Mouse (Mus musculus): ENCODE results near the gene Crtc1. TPM values are rescaled to one million over a fixed set of nuclear protein-coding genes. Genes with fewer than 3 reads are reported as not detected.

Crtc1 gene
- total RNA-seq (2022) = 100 to 1,000 TPM; 134 to 175 (median 147) TPM

GRCm38 (mm10) chr8:70439055-70439847 is at the start of gene Crtc1:
Gene Crtc1 (minus strand): TSS chr8:70439579.
- peak; percentile 91 to 95 for DNase-seq (ENCODE audit: low spot score in 2 of 2)

- DNase-seq (ENCODE audit: low spot score in 2 of 2) = no peak
These were observed 49.6 kb upstream of the Crtc1 start for GRCm38 (mm10) chr8:70488931-70489470.

- no peak for DNase-seq (ENCODE audit: low spot score in 2 of 2)
These were observed 48.8 kb upstream of the Crtc1 start for GRCm38 (mm10) chr8:70487993-70488796.

DNA sequence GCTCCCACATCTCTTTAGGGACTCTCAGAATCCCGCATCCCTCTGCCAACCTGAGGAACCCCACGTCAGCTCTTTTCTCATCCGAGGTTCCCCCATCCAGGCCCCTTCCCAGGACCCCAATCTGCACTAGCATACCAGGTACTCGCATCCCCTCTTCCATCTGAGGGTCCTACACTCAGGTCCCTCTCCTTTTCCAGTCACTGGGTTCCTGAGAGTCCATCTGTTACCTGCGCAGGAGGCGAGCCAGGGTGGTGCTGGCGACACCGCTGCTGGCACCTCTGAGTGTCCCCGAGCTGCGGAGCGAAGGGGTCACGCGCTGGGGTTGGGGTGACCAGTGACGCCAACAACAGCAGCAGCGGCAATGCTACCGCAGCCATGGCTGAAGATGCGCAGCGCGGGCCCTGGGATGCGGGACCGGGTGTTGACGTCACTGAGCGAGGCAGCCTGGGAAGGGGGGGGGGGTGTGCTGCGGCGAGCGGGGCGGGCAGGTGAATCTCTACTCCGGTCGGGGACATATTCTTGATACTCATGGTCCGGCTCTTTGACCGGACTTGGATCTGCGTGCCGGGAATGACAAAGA is 47.7 kb upstream of the Crtc1 start, which contains the start of gene Tmem59l:
TSS of gene Tmem59l (minus strand) at position 418 of the 580 bp plus-strand sequence.
- no peak for DNase-seq (ENCODE audit: low spot score in 2 of 2)

DNA sequence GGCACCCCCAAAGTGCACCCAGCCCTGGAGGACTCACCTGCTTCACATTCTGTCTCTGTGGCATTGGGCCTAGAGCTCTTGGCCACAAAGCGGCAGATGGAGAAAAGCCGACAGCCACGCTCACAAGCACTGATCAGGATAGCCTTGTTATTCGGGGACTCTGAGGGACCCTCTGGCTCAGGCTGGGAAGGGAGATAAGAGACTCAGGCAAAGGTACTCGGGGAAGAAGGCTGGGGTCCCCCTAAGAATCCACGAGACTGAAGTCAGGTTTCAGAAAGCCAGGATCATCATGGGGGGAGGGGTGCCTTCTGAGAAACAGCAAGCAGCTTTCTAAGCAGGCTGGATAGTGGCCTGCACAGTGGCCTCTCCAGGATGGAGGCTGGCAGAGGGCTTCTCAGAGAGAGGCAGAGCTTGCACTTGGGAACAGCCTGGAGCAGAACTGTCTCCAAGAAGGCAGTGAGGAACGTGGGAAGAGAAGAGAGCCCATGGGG is 46.9 kb upstream of the Crtc1 start:
- no peak for DNase-seq (ENCODE audit: low spot score in 2 of 2)

GRCm38 (mm10) chr8:70482943-70483342 is 43.6 kb upstream of the Crtc1 start:
- DNase-seq (ENCODE audit: low spot score in 2 of 2) = no peak

DNA sequence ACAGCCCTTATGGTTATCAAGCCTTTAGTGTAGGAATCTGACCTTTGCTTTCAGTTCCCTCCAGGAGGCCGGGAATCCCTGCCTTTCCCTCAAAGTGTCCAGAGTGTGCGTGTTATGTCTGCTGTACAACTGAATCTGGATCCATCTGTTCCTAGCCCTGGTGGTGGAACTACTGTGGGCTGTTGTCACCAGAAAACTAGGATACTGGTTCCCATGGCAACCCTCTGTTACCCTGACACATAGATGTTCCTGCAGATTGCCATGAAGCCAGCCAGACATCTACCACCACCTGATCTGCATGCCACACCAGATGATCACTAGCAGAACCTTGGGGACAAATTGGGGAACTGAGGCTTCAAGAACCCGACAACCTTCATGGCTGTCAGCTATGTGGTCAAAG is 42.5 kb upstream of the Crtc1 start:
- DNase-seq (ENCODE audit: low spot score in 2 of 2) = peak in 1 of 2 experiments; percentile 82

DNA sequence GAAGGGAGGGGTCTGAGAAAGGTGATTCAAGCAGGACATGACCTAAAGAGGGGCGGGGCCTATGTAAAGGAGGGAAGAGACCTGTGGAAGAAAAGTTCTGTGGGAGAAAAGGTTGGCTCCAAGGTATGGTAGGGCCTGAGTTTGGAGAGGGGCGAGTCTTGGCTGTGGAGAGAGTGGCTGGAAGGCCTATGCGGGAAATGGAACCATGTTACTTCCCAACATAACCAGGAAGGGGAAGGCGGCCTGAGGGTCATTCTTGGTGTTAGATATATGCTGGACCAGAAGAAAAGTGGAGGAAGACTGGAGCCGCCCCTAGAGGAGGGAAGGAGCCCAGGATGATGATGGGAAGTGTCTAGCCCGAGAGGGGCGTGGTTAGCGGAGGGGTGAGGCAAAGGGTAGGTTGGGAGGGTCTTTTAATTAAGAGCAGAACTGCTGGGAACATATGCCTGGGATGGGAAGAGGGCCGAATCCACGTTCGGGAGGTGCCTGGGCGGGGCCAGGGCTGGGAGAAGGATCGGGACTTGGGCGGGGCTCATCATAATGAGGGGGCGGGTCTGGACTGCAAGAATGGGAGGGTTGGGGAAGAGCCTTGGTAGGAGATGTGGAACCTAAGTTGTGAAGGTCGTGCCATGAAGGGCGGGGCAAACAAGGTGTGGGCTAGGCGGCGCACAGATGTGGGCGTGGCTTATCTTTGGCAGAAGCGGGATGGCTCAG is 38.0 kb upstream of the Crtc1 start:
- DNase-seq (ENCODE audit: low spot score in 2 of 2) = no peak

GRCm38 (mm10) chr8:70476333-70477268 is 37.2 kb upstream of the Crtc1 start, which contains the start of gene Klhl26:
Gene Klhl26 (minus strand): TSS chr8:70476968.
- peak; percentile 80 to 88 for DNase-seq (ENCODE audit: low spot score in 2 of 2)

GRCm38 (mm10) chr8:70471856-70472255 is 32.5 kb upstream of the Crtc1 start:
- DNase-seq (ENCODE audit: low spot score in 2 of 2) = no peak

- DNase-seq (ENCODE audit: low spot score in 2 of 2) = no peak
These were observed 30.6 kb upstream of the Crtc1 start for GRCm38 (mm10) chr8:70469938-70470337.

GRCm38 (mm10) chr8:70469295-70469916 is 30.0 kb upstream of the Crtc1 start:
- DNase-seq (ENCODE audit: low spot score in 2 of 2) = no peak

DNA sequence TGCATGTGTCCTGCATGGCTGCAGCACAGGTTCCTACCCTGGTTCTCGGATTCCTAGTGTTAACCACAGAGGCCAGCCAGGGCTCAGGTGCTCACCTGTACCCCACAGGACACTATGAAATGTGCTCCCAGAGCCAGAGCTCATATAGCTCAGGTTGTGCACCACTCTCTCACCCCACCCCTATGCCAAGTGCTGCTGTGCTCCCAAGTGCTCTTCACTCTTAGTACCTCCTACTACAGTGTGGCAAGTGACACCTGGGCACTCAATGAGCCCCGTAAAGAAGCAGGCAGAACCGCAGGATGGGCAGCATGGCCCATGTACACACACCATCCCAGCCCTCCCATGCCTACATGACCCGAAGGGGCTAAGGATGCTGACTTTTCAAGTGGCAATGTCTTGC is 29.4 kb upstream of the Crtc1 start:
- no peak for DNase-seq (ENCODE audit: low spot score in 2 of 2)

GRCm38 (mm10) chr8:70467907-70468306 is 28.5 kb upstream of the Crtc1 start:
- DNase-seq (ENCODE audit: low spot score in 2 of 2) = no peak

GRCm38 (mm10) chr8:70467229-70467725 is 27.9 kb upstream of the Crtc1 start:
- no peak for DNase-seq (ENCODE audit: low spot score in 2 of 2)

DNA sequence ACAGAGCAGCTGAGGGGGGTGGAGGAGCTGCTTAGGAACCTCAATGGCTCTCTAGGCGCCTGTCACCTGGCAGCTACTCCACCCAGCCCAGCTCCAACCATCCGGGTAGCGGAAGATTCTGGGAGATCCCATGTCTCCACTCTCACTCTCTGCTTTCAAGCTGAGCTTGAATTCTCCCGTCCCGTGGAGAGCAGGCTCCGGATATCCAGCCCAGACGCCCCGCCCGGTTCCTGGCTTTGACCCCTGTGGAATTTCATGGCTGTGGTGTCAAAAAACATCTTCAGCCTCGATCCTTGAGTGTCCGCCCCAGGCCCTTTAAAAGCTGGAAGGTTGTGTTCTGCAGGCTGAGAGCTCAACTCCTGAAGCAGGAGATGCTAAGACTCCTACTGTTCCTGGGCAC is 27.4 kb upstream of the Crtc1 start:
- DNase-seq (ENCODE audit: low spot score in 2 of 2) = no peak

DNA sequence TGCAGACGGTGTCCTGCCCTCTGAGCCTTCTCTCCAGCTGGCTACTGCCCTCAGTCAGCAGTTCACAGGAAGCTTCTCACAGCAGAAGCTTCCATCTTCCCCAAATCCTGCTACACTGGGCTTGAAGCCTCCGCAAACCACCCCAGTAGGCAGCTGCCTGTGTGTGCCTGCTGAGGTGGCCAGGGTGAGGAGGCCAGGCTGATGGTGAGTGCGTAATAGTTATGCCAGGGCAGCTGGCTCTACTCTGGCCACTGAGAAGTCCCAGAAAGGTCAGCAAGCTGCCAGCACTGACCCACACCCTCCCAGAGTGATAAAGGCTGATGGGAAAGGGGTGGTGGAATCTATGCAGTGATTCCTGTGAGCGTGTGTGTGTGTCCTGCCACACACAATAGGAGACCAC is 26.9 kb upstream of the Crtc1 start:
- no peak for DNase-seq (ENCODE audit: low spot score in 2 of 2)

GRCm38 (mm10) chr8:70465701-70466100 is 26.3 kb upstream of the Crtc1 start:
- DNase-seq (ENCODE audit: low spot score in 2 of 2) = no peak

DNA sequence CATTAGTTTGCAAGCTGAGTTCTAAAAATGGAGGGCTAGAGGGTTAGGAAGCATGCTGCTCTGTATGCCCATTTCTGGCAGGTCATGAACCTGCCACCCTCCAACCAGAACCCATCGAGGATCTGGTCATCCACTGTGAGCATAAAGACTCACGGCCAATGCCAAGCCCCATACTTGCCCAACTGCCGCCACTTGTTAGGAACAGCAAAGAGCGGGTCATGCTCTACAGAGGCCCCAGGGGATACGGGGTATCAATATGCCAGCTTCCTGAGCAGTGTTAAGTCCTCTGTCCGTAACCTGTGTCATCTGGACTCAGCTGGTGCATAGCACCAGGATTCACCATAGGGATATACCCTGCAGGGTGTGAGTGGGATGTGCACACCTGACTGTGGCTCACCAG is 24.8 kb upstream of the Crtc1 start:
- no peak for DNase-seq (ENCODE audit: low spot score in 2 of 2)
